Mouse (Mus musculus) hindbrain, embryonic 14.5 days (tissue): ENCODE data around the gene Gadd45g. TPM values are rescaled to one million over a fixed set of nuclear protein-coding genes. Genes with fewer than 3 reads are reported as not detected.
A peak's percentile ranks its signal among the peaks of the same experiment; 100 is the strongest.

Experiments
- ATAC-seq: fragments of 200-750 bp; cut with Nextera tagmentation; 2 replicates; pipeline ENCODE4 v1.8.0; 2017; ENCODE audit warnings: moderate number of reproducible peaks, mild to moderate bottlenecking, moderate TSS enrichment, moderate library complexity; ENCODE audit not compliant: low FRiP score
- DNase-seq: peaks from one replicate; pipeline ENCODE4 v3.0.0-alpha.2; 2015; ENCODE audit warnings: low spot score
- H3K27ac ChIP-seq: fragments of 300-500 bp; sonication (generic); 2 replicates; pipeline ENCODE4 v1.5.1; 2014; ENCODE audit warnings: mild to moderate bottlenecking, moderate library complexity
- H3K27me3 ChIP-seq: fragments of 300-500 bp; sonication (generic); 2 replicates; pipeline ENCODE4 v1.6.1; 2014; ENCODE audit warnings: mild to moderate bottlenecking, low read length, mixed read lengths; ENCODE audit not compliant: control insufficient read depth, insufficient read depth
- H3K36me3 ChIP-seq: fragments of 300-500 bp; sonication (generic); replicated peaks from 2 replicates; pipeline ENCODE4 v1.6.1; 2014; ENCODE audit not compliant: control insufficient read depth, insufficient read depth
- H3K4me1 ChIP-seq: fragments of 300-500 bp; sonication (generic); replicated peaks from 2 replicates; pipeline ENCODE4 v1.6.1; 2014; ENCODE audit warnings: antibody characterized with exemption, low read length, mixed read lengths; ENCODE audit not compliant: control insufficient read depth, insufficient read depth
- H3K4me2 ChIP-seq: fragments of 300-500 bp; sonication (generic); replicated peaks from 2 replicates; pipeline ENCODE4 v1.6.1; 2014; ENCODE audit warnings: mild to moderate bottlenecking, moderate library complexity
- H3K4me3 ChIP-seq: fragments of 300-500 bp; sonication (generic); replicated peaks from 2 replicates; pipeline ENCODE4 v1.5.1; 2014; ENCODE audit warnings: mild to moderate bottlenecking, low read length
- H3K9ac ChIP-seq: fragments of 300-500 bp; sonication (generic); 2 replicates; pipeline ENCODE4 v1.6.1; 2014
- H3K9me3 ChIP-seq: fragments of 300-500 bp; sonication (generic); 2 replicates; pipeline ENCODE4 v1.6.1; 2016; ENCODE audit warnings: low read length; ENCODE audit not compliant: control insufficient read depth
- WGBS: fragments of 180-500 bp; shearing (Covaris S2); extraction: QIAGEN DNeasy Blood & Tissue Kit; methylation state at CpG from one replicate; pipeline ENCODE4 v1.1.7; 2014; 5-methylcytosine and 5-hydroxymethylcytosine counted together
- polyA plus RNA-seq: library from polyadenylated mRNA; unstranded; fragments of >200 nt; fragmentation: Nextera tagmentation; extraction: Ambion mirVana; gene quantifications from 2 replicates; pipeline ENCODE4 v1.2.1, GENCODE M21; 2014

Gadd45g gene
- 38.4 and 43.6 TPM in 2 replicates for polyA plus RNA-seq

DNA sequence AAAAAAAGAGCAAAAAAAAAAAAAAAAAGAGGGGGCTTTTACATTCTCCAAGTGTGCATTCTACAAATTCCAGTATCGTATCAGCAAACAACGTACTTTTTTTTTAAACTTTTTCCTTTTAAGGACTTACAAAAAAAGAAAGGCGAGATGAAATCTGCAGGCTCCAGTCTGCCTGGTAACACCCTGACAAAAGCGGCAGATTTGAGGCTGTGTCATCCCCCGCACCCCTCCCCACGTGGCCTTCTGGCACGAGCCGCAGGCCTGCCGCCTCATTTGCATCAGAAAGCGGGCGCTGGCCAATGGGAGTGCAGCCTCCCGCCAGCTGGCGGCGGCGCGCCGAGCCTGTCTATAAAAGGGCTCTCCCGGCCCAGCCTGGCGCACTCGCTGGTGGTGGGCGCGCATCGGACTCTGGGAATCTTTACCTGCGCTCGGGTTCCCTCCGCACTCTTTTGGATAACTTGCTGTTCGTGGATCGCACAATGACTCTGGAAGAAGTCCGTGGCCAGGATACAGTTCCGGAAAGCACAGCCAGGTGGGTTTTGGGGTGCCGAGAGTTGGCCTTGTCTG lies at the start of gene Gadd45g:
Gene Gadd45g, plus strand, starts transcription at position 378 of the 567 bp plus-strand sequence.
- Histone ChIP-seq H3K9ac (peak within 1 kb of the TSS; percentile 76), H3K9me3 (no peaks in the 10 kb centered on the region), H3K27ac (peak within 1 kb of the TSS; percentile 84), H3K4me2 (peak within 1 kb of the TSS; percentile 76), H3K4me3 (peak within 1 kb of the TSS; percentile 42), H3K27me3 (peaks cover 25% of the 10 kb centered on the region), H3K36me3 (no peaks in the 10 kb centered on the region), H3K4me1 (peaks cover 36% of the 10 kb centered on the region)
- DNase-seq (peak; percentile 93), ATAC-seq (peak; percentile 86)
- under 1% methylated on average over 31 of the region's 31 CpGs for WGBS

DNA sequence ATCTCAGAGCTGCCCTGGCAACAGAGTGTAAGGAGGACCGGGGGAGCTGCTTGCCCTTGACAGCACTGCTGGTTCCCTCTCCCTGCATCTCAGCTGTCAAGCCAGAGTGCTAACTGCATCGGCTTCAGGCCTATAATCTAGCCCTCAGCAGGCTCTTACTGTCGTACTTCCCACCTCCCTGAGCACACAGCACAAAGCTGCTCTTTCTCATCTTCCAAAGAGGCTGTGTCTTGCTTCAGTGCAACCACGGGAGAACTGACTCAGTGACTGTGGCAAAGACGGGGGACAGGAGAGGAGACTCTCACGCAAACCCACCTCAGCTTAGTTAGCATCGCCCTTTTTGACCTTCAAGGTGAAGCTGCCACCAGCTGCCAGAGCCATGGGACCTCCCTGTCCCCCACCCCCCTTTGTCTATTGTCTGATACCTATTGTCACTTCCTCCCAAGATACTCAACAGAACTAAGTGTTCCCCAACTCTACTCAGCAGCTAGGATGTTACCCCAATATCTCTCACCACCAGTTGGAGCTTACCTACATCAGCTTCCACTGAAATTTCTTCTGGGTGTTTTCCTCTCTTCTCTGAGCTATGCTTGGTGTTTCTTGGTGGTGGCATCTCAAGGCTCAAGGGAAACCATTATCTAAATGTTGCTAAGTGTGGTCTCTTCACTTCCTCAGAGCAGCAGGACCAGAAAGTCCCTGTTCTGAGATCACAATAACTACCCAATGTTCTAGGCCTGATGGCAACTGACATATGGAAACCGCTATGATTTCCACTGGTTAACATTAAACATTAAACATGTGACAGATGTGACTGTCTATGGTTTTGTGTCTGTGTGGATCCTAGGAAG lies 48.4 kb upstream of the Gadd45g start:
- H3K9ac ChIP-seq, result no peak overlapping the region
- DNase-seq (no peak), ATAC-seq (no peak)
- H3K4me3 ChIP-seq, result no peak overlapping the region
- H3K27me3 ChIP-seq, result no peaks in the 10 kb centered on the region
- no peaks in the 10 kb centered on the region for H3K9me3 ChIP-seq
- H3K27ac ChIP-seq, result no peak overlapping the region
- H3K36me3 ChIP-seq, result no peaks in the 10 kb centered on the region
- 66% methylated on average over 8 of the region's 8 CpGs for WGBS
- H3K4me1 ChIP-seq, result 0 out of 2 replicates have a peak, but pooled peaks cover 4% of the 10 kb centered on the region
- no peak overlapping the region for H3K4me2 ChIP-seq

DNA sequence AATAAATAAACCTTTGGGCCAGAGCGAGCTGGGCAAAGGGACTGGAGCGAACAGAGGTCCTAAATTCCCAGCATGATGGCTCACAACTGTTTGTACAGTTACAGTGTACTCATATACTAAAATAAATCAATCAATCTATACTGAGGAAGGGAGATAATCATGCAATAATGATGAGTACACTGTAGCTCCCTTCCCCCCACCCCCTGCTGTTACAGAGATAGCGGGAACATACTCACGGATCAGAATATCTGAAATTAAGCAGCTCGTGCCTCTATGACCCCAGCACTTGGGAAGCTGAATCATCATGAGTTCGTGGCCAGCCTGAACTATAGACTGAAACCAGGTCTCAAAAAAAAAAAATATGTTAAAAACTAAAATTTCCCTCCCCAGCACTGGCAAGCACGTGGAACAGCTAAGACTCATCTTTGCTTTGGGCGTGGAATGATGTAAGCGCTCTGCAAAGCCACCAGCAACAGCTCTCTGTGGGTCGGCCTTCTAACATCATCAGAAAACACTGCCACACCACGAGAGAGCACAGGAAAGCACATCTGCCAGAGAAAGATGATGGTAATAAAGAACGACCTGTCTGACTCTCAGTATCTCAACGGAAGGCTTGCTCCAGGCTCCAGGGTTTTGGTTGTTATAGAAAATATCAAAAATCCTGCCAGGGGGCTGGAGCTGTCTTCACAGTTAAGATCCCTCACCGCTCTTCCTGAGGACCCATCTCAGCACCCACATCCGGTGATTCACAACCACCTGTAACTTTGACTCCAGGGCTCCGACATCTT lies 46.5 kb upstream of the Gadd45g start:
- Histone ChIP-seq H3K36me3 (no peaks in the 10 kb centered on the region), H3K4me1 (no peaks in the 10 kb centered on the region), H3K27ac (no peak overlapping the region), H3K27me3 (no peaks in the 10 kb centered on the region), H3K4me2 (no peak overlapping the region), H3K9me3 (no peaks in the 10 kb centered on the region), H3K4me3 (no peak overlapping the region), H3K9ac (no peak overlapping the region)
- ATAC-seq, result no peak
- DNase-seq, result no peak
- 87% methylated on average over 16 of the region's 16 CpGs for WGBS

DNA sequence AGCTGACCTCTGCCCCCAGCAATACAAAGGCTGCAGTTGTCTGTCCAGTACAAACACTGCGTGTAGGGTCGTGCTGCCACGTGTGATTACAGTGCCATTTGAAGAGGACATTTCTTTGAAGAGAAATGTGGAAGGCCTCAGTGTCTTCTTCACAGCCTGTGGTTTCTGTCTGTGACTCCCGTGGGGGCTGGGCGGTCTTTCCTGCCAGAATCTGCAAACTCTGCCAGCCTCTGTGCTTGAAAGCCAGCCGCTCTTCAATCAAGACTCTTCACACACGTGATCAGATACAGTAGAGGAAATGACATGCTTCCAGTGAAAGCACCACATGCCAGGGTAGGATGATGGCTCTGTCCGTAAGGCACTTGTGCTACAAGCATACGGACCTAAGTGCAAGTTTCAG lies 45.6 kb upstream of the Gadd45g start:
- Histone ChIP-seq H3K9ac (no peak overlapping the region), H3K4me2 (no peak overlapping the region), H3K27me3 (no peaks in the 10 kb centered on the region), H3K9me3 (no peaks in the 10 kb centered on the region), H3K36me3 (no peaks in the 10 kb centered on the region), H3K4me3 (no peak overlapping the region), H3K4me1 (peaks cover 7% of the 10 kb centered on the region; the same call in 1 of the 2 replicates), H3K27ac (no peak overlapping the region)
- WGBS, result 57% methylated on average over 9 of the region's 9 CpGs
- DNase-seq, result no peak
- ATAC-seq, result no peak

DNA sequence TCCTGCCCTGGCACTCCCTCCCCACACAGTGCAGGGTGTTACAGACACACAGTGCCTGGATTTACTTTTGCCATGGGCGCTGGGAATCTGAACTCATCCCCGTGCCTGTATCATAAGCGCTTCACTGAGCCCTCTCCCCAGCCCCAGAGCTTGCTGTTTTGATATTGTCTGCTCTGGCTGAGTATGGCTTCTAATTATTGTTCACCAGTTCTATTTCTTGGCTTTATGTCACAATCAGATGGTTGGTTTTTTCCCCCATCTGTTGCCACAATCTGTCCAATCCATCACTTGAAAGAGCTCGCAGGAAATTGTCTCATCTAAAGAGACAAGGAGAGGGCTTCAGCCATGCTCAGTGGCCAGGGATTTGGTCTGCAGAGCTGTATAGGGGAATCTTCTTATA lies 40.8 kb upstream of the Gadd45g start:
- Histone ChIP-seq H3K9ac (no peak overlapping the region), H3K4me2 (no peak overlapping the region), H3K4me3 (no peak overlapping the region), H3K27ac (peak overlapping the region; percentile 43), H3K4me1 (peaks cover 7% of the 10 kb centered on the region; the same call in 1 of the 2 replicates), H3K36me3 (no peaks in the 10 kb centered on the region), H3K27me3 (no peaks in the 10 kb centered on the region), H3K9me3 (no peaks in the 10 kb centered on the region)
- WGBS, result 78% methylated on average over 4 of the region's 4 CpGs
- peak; percentile 57 for DNase-seq
- ATAC-seq, result 0 out of 2 replicates have a peak, but pooled peaks have one; percentile 28

DNA sequence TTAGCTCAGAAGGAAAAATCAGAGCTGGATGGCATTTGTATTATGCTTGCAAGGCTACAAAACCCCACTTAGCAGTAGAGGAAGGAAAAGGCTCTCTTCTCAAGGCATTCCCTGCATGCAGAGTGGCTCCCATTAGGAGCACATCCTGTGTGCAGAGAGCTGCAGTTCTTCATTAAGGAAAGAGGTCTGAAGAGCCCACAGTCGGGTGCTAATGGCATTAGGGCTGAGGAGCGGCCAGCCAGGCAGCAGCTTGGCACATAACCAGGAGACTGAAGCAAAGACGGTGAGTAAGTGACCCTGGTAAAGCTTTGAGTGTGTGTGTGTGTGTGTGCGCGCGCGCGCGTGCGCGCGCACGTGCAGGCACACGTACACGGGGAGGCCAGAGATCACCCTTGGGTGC lies 40.3 kb upstream of the Gadd45g start:
- H3K4me1 ChIP-seq, result peaks cover 7% of the 10 kb centered on the region; the same call in 1 of the 2 replicates
- no peak overlapping the region for H3K4me3 ChIP-seq
- no peak overlapping the region for H3K4me2 ChIP-seq
- H3K9me3 ChIP-seq, result no peaks in the 10 kb centered on the region
- 82% methylated on average over 15 of the region's 15 CpGs for WGBS
- peak overlapping the region; percentile 43 for H3K27ac ChIP-seq
- peak; percentile 57 for ATAC-seq
- H3K27me3 ChIP-seq, result no peaks in the 10 kb centered on the region
- H3K36me3 ChIP-seq, result no peaks in the 10 kb centered on the region
- no peak overlapping the region for H3K9ac ChIP-seq
- DNase-seq, result no peak

DNA sequence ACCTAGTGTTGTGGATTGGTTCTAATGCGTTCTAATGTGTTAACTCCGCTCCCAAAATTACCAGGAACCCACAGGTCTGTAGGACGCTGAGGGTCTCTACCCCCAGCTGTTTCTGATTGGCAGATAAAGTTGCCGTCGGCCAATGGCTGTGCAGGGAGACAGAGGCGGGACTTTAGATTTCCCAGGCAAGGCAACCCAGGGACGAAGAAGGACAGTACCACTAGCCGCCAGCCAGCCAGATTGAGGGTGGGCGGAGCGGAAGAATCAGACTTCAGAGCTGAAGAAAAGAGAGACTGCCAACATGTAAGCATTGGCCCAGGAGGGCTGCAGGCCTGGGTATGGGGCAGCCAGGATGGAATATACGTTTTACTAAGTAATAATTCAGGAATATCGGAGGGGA lies 38.3 kb upstream of the Gadd45g start:
- H3K9me3 ChIP-seq, result no peaks in the 10 kb centered on the region
- no peaks in the 10 kb centered on the region for H3K27me3 ChIP-seq
- H3K4me1 ChIP-seq, result peaks cover 7% of the 10 kb centered on the region; the same call in 1 of the 2 replicates
- H3K4me3 ChIP-seq, result no peak overlapping the region
- no peaks in the 10 kb centered on the region for H3K36me3 ChIP-seq
- ATAC-seq, result no peak
- no peak overlapping the region for H3K27ac ChIP-seq
- H3K9ac ChIP-seq, result no peak overlapping the region
- DNase-seq, result no peak
- 0 out of 2 replicates have a peak overlapping the region, but pooled peaks have one; percentile 11 for H3K4me2 ChIP-seq
- WGBS, result 31% methylated on average over 12 of the region's 12 CpGs

DNA sequence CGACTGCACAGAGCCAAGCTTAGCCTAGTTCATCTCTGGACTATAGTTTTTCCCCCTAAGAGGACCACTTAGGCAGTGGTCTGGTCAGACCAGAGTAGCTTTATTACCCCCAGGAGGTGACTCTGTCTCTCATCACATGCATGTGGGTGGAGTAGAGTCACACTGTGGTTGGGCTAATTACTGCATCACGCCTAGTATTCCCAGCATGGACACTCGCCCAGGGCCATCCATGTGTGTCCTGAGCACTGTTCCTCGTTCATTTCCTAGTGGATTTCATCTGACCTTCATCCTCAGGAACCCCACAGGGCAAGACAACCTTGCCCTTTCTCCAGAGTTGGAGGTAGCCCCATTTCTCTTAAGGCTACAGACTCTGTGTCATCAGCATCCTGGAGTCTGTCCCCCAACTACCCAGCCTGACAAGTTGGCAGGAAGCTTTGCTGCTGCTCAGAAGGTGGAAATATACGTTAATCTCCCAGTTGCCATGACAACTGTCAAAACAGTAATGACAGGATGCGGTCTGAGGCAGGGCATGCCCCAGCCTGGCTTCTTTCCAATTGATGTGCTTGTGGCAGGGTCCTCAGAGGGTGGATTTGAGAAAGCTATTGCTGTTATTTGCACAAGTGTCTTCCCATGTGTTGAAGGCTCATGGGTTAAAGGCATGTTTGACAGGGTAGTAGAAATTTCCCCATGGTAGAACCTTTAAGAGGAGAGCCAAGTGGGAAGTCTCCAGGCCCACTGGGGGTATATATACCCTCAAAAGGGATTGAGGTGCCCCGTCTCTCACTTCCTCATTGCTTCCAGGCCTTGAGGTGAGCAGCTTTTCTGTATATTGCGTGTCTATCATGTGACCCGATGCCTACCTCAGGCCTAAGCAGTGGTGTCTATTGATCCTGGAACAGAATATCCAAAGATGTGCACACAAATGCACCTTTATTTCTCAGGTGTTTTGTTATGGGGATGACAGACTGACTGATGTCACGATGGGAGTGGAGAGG lies 32.6 kb upstream of the Gadd45g start:
- Histone ChIP-seq H3K27ac (no peak overlapping the region), H3K4me3 (no peak overlapping the region), H3K4me1 (peaks cover 8% of the 10 kb centered on the region), H3K27me3 (no peaks in the 10 kb centered on the region), H3K4me2 (no peak overlapping the region), H3K9me3 (no peaks in the 10 kb centered on the region), H3K9ac (no peak overlapping the region), H3K36me3 (no peaks in the 10 kb centered on the region)
- WGBS, result 57% methylated on average over 10 of the region's 10 CpGs
- ATAC-seq (no peak), DNase-seq (no peak)
